Mouse (Mus musculus) CD4-positive naive resting alpha-beta T cell, adult 76 days (primary cell): Measurements from ENCODE around the gene Zbtb32. TPM values are rescaled to one million over a fixed set of nuclear protein-coding genes. Genes with fewer than 3 reads are reported as not detected.

ENCODE experiments used
- total RNA-seq: library from RNA; stranded (reverse); gene quantifications from one replicate; pipeline ENCODE4 v1.2.4, GENCODE M21; 2023

The Zbtb32 gene
- not detected for total RNA-seq

DNA sequence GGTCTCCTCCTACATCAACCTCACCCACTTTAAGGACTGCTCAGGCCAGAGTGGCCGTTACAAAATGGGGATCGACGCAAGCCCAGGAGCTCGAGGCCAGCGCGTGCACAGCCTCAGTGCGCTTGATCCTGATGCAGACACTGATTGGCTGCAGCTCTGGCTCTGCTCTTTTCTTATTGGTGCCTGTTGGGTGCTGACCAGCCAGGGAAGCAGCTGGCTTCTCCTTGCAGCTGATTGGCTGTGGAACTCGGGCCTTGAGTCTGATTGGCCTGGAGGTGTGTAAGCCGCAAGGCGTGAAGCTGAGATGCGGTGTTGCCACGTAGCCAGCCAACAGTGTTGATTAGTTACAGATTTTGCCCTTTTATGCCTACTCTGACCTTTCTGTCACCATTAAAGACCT lies at the start of gene Zbtb32:
Zbtb32 (minus strand) TSS at position 124 of the 400 bp plus-strand sequence.

DNA sequence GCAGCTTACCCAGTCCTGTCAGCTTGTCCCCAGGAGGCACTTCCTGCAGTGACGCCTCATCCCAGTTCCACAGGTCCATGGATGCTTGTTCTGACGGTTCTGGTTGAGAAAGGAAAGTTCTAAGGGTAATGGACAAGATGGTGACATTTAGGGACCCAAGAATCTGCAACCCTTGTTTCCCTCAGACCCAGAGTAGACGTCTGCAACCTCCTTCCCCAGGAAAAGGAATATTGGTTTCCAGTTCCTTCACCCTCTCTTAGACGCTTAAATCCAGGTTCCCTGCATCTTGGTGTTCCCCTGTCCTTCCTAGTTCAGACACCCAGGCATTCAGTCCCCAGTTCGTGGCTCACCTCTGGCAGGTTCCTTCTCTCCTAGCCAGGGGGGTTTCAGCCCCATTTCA lies 37.0 kb upstream of the Zbtb32 start, which contains the start of gene Etv2:
Etv2 (minus strand) TSS at position 101 of the 400 bp plus-strand sequence.

DNA sequence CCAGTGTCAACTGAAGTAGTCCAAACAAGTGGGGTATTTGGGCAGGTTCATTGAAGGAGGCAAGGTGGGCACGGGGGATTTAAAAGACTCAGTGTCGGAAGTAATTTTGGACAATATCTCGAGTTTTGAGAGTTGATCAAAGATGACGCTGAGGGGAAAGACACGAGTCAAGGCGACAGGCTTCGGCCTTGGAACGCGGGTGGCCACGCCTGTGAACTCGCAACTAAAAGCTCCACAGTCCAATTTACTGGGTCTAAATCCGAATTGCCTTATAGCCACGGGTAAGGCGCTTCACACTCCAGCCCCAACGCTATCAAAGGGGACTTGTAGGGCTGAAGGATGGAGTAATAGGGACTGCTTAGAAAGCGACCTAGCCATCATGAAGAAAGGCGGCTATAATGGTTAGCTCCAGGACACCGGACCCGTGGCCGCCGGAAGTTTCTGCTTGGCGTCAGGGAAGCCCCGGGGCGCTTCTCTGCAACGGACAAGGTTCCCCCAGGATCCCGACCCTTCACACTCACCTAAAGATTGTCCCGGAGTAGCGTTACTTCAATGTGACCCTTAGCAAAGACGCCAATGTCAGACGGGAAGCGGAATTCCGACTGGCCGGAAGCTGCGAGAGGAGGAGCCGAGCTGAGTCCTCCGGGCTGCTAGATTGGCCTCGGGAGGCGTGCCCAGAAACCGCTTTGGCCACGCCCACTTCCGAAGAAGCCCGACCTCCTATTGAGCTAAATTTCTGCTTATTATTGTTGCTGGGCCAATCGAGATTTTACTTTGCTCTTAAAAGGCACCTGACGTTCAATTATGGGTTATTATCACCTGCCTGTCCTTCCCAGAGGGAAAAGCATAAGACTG lies 27.0 kb upstream of the Zbtb32 start, which contains the start of gene Cox6b1:
Cox6b1 (minus strand) TSS at position 622 of the 855 bp plus-strand sequence.

DNA sequence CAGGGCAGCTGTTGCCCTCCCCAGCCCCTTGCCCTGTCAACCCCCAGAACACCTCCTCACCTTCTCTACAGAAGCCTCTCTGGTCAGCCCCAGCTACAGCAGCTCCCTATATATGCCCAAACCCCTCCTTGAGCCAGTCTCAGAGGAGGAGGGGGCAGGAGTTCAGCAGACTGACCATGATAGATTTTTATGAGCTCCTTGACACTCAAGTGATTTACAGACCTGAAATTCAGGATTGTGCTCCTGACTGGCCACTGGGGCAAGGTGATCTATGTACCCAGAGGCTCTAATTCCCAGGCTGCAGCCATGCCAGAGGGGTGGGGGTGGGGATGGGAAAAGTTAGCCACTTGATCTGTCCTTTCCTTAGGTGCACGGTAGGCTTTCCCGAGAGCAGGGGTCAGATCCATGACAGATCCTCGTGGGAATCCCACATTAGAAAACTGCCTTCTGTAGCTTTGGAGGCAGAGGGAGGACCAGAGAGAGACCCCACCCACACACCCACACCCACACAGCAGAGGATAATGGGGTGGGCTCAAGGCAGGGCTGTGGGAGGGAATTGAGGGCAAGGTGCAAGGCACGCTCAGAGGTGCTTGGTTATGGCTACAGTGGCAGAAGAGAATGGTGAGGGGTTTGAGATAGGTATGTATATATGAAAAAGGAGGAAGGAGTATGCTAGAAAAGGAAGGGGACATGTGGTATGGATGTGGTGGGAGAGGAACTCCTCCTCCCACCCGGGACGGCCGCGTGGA lies 14.1 kb upstream of the Zbtb32 start, which contains the start of gene Upk1a:
Upk1a (minus strand) TSS at position 194 of the 749 bp plus-strand sequence.

DNA sequence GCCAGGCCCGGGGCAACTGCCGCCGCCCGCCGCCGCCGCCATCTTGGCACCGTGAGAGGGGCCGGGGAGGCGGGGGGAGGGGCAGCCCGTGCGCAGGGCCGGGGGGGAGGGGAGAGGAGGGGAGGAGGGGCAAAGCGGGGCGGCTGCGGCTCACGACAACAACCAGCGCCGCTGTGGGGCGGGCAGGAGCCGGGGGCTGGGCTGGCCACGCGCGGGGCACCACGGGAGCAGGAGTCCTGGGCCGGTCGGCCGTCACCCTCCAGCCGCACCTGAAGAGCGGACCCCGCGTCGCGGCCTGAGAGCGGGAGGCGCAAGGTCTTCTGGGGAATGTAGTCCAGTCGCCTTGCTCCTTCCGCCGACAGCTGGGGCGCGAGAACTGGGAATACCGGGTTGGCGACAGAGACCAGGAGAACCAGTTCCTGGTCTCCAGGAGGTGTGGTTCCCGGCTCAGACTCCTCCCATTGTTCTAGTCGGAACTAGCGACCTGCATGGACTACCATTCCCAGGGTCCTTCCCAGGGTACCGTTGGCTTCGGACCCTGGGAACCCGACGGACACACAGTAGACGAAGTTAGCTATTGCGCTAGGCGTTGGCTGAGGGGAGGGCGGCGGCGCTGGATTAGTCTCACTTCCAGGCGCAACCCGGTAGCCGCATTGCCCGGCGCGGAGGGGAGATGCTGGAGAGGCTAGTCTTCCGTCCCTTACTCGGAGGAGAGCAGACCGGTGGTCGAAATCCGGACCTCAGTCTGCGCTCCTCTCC lies 9.9 kb downstream of the Zbtb32 start, which contains the start of gene Kmt2b:
Kmt2b (minus strand) TSS at position 51 of the 759 bp plus-strand sequence.

DNA sequence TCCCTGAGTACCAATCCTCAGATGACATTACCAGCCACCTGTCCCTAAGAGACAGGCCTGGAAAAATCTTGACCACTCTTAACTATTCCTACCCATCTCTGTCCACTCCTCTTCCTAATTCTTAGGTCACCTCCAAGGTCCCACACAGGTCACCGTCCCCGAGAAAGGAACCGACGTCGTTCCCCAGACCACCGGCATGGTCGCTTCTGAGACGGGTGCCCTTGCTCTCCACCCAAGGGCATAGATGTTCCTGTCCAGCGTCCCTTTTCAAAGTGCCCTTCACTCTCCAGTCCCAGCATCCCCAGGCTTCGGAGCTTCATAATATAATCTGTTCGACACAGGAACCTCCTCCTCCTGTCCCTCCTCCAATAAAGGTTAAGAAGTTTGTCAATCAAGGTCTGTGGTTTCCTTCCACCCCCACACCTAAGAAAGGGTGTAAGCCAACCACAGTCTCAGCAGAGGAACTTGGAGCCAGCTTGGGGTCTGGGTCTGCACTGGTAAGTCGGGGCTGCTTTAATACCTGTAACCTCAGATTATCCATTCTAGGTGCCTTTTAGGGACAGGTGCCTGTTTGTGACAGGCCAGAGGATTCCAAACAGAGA lies 33.6 kb downstream of the Zbtb32 start, which contains the start of gene Igflr1:
Igflr1 (plus strand) TSS at position 458 of the 602 bp plus-strand sequence.

DNA sequence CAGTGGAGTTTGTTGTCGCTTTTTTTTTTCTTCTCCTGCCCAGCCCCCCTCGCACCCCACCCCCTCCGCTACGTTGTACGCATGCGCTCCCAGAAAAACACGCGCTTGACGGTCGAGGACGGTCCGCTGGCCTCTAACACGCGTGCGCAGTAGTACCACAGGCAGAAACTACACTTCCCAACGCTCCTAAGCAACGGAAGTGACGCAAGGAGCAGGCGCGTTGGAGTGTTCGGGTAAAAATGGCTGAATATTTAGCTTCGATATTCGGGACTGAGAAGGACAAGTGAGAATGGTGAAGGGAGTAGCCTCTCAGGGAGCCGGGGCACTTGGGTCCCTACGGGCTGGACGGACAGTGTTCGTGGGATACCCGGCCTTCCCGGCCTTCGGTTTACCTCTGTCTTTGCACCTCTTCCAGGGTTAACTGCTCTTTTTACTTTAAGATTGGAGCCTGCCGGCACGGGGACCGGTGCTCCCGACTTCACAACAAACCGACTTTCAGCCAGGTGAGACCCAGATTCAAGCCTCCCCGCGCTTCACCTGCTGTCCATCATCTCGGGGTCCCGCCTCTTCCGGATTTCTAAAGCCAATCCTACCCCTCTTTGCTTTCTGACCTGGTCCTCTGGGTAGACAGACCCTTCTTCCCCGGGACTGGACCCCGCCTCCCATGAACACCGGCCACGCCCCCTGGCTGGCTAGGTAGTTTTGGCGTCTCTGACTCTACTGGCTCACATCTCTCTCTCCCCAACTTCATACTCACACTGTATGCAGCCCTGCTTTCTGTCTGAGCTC lies 35.4 kb downstream of the Zbtb32 start, which contains the start of the genes U2af1l4, Gm49396 and Psenen:
U2af1l4 (plus strand) TSS at position 185 of the 789 bp plus-strand sequence.
Gm49396 (plus strand) TSS at position 228 of the 789 bp plus-strand sequence.
Psenen (minus strand) TSS at position 511 of the 789 bp plus-strand sequence.

DNA sequence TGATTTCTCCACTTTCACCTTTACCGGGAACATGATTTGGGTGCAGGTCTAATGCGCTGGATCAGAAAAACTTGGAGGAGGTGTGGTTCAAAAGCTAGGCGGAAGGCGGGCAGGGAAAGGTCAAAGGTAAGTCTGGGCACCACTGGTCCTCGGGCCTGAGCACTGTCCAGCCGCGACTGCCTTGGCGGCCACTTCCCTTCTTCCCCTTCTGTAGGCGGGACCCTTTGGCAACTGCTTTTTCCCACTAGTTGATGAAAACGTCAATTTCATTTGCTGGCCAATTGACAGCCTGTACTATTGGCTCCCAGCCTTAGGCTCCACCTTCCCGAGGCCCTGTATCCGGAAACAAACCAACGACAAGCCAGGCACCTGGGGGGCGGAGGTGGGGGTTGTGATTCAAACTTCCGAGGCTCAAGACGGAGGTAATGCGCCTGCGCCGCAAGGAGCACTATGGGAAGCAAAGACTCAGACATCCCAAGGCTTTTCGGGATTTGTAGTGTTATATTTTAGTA lies 39.2 kb downstream of the Zbtb32 start, which contains the start of gene Lin37:
Lin37 (minus strand) TSS at position 396 of the 512 bp plus-strand sequence.

DNA sequence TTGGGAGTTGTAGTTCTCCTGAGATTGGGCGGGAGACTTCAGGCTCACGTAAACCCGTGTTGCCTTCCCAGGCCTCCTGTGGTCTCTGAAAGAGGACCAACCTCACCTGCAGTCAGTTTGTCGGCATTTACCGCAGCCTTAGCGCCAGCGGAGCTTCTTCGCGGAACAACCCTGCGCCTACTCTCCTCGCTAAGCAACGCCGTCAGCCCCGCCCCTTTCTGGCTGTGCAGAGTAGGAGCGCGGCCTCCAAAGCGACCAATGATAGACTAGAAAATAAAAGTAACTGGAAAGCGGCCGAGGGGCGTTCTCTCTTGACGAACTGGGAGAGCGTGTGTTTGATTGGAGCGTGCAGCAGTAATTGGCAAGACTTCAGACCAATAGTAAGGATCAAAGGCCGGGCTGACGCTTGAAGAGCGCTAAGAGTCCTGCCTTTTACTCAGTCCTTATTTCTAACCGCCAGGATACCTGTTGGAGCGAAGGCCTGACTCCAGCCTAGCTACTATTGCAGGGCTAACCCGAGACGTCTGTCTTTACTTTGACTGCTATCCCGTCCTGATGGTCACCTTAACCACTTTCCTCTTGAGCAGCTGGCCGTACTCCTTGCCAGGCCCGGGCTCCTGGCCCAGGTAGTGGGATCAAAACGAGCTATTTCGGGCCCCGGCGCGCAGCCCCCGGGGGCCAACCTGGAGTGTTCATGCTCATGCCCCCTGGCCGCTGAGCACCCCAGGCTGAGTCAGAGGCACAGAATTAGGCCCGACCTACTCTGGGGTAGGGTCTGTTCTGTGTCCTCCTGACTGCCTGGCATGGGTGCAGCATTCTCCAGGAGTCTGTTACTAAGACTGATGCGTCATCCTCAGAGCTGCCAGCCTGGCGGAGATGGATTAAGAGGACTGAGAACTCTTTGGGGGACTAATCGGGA lies 46.3 kb downstream of the Zbtb32 start, which contains the start of the genes Hspb6 and Proser3:
Hspb6 (plus strand) TSS at position 77 of the 919 bp plus-strand sequence.
Proser3 (minus strand) TSS at position 198 of the 919 bp plus-strand sequence.

Other genes with a start within 250 kb of the Zbtb32 start
- not detected for gene Lrfn3, start 236.1 kb downstream of the Zbtb32 start, total RNA-seq
- 30.8 TPM for gene Tyrobp, start 185.1 kb downstream of the Zbtb32 start, total RNA-seq
- 153 TPM for gene Hcst, start 179.1 kb downstream of the Zbtb32 start, total RNA-seq
- 83.8 TPM for gene Nfkbid, start 177.2 kb downstream of the Zbtb32 start, total RNA-seq
- 1.3 TPM for gene Aplp1, start 153.4 kb downstream of the Zbtb32 start, total RNA-seq
- not detected for gene Kirrel2, start 141.2 kb downstream of the Zbtb32 start, total RNA-seq
- 0.29 TPM for gene Nphs1, start 140.6 kb downstream of the Zbtb32 start, total RNA-seq
- not detected for gene Prodh2, start 105.3 kb downstream of the Zbtb32 start, total RNA-seq
- 5.4 TPM for gene Arhgap33, start 63.8 kb downstream of the Zbtb32 start, total RNA-seq
- gene Hspb6, start 46.7 kb downstream of the Zbtb32 start, total RNA-seq, result 1.5 TPM
- 8.9 TPM for gene Proser3, start 46.6 kb downstream of the Zbtb32 start, total RNA-seq
- gene Lin37, start 39.1 kb downstream of the Zbtb32 start, total RNA-seq, result 34.1 TPM
- 62.4 TPM for gene U2af1l4, start 35.6 kb downstream of the Zbtb32 start, total RNA-seq
- gene Gm49396, start 35.6 kb downstream of the Zbtb32 start, total RNA-seq, result 24.2 TPM
- 122 TPM for gene Psenen, start 35.3 kb downstream of the Zbtb32 start, total RNA-seq
- 36.2 TPM for gene Igflr1, start 33.5 kb downstream of the Zbtb32 start, total RNA-seq
- gene Kmt2b, start 10.2 kb downstream of the Zbtb32 start, total RNA-seq, result 101 TPM
- gene Upk1a, start 13.9 kb upstream of the Zbtb32 start, total RNA-seq, result not detected
- 159 TPM for gene Cox6b1, start 27.2 kb upstream of the Zbtb32 start, total RNA-seq
- gene Etv2, start 36.9 kb upstream of the Zbtb32 start, total RNA-seq, result not detected
- 95.6 TPM for gene Rbm42, start 51.4 kb upstream of the Zbtb32 start, total RNA-seq
- 33.8 TPM for gene Haus5, start 66.1 kb upstream of the Zbtb32 start, total RNA-seq
- not detected for gene Pmis2, start 72.7 kb upstream of the Zbtb32 start, total RNA-seq
- gene 2200002J24Rik, start 100.0 kb upstream of the Zbtb32 start, total RNA-seq, result not detected
- gene Atp4a, start 113.3 kb upstream of the Zbtb32 start, total RNA-seq, result not detected
- 29.7 TPM for gene Tmem147, start 130.6 kb upstream of the Zbtb32 start, total RNA-seq
- gene Gapdhs, start 144.8 kb upstream of the Zbtb32 start, total RNA-seq, result not detected
- 6.8 TPM for gene Sbsn, start 152.6 kb upstream of the Zbtb32 start, total RNA-seq
- gene Dmkn, start 164.8 kb upstream of the Zbtb32 start, total RNA-seq, result not detected
- not detected for gene Krtdap, start 189.0 kb upstream of the Zbtb32 start, total RNA-seq
- 1.1 TPM for gene Ffar2, start 224.9 kb upstream of the Zbtb32 start, total RNA-seq